Mouse (Mus musculus): Measurements from ENCODE around the gene Gpc1.

The Gpc1 gene

DNA sequence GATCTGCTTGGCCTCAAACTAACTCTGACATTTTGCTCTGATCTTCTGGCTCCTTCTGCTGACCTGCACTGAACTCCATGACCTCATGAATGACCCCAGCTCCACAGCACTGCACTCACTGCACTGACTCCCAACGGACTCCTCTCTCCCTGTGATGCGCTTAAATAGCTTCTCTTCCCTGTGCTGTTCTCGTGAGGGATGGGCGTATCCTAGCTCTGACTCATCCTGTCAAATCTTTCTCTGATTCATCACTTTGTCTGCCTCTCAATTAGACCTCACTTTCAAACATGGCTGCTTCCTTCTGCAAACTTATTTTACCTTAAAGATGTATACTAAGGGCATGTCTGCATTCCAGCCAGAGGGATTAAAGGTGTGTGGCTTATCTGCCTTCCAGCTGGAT, 21.8 kb upstream of the Gpc1 start:
- Histone ChIP-seq H3K36me3 (ENCODE audit: control insufficient read depth, insufficient read depth, low read length, poor library complexity, severe bottlenecking) (no peaks in the 10 kb centered on the region), H3K27me3 (ENCODE audit: control insufficient read depth, insufficient read depth, low read length, poor library complexity, severe bottlenecking) (no peaks in the 10 kb centered on the region)
- DNase-seq (ENCODE audit: low read depth, low spot score) = no peak

GRCm38 (mm10) chr1:92814319-92814718, 17.1 kb upstream of the Gpc1 start:
- no peak for DNase-seq (ENCODE audit: low read depth, low spot score)
- Histone ChIP-seq H3K27me3 (ENCODE audit: control insufficient read depth, insufficient read depth, low read length, poor library complexity, severe bottlenecking) (no peaks in the 10 kb centered on the region; the same call in 1 of the 2 replicates), H3K36me3 (ENCODE audit: control insufficient read depth, insufficient read depth, low read length, poor library complexity, severe bottlenecking) (no peaks in the 10 kb centered on the region)

DNA sequence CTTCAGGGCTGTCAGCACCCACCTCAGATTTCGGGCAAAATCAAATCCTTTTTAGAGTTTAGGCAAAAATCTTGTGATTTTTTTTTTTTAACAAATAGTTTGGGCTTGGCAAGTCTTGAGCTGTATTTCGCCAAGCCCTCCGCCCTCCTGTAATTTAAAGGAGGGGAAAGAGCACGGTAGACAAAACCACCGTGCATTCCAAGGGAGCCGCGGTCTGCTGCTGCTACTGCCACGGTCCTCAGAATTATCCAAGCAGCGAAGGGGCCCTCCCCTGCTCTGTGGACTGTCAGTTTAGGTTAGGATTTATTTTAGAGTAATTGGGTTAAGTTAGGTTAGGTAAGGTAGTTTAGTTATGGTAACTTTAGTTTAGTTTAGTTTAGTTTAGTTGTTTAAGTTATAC, 16.3 kb upstream of the Gpc1 start:
- DNase-seq (ENCODE audit: low read depth, low spot score) = no peak

DNA sequence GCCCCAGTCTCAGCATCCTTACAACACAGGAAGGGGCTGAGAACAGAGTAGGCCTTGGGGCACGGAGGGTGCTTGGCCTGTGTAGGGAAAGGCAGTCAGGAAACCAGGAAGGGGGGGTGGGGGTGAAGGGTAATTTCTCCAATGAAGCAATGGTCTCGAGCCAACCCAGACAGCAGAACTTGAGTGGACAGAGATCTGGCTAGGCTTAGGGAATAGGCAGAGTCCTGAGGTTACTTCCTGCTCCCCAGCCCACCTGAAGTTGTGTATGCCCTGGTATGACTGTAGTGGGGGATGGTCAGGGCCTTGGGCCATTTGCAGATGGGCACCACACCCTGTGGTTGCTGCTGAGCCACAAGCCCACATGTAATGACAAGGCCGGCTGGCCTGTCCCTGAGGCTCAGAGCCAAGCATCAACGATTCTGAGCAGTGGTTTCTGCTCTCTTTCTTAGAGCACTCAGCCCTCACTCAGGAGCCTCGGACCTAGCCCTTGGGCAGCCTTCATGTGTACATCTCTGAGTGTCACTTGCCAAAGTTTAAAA, 15.6 kb upstream of the Gpc1 start:
- H3K27me3 ChIP-seq (ENCODE audit: control insufficient read depth, insufficient read depth, low read length, poor library complexity, severe bottlenecking) = no peaks in the 10 kb centered on the region; the same call in 1 of the 2 replicates
- no peaks in the 10 kb centered on the region for H3K36me3 ChIP-seq (ENCODE audit: control insufficient read depth, insufficient read depth, low read length, poor library complexity, severe bottlenecking)
- DNase-seq (ENCODE audit: low read depth, low spot score) = no peak

More for the DNA sequence above, 16.3 kb upstream of the Gpc1 start:
- Histone ChIP-seq H3K27me3 (ENCODE audit: control insufficient read depth, insufficient read depth, low read length, poor library complexity, severe bottlenecking) (no peaks in the 10 kb centered on the region; the same call in 1 of the 2 replicates), H3K36me3 (ENCODE audit: control insufficient read depth, insufficient read depth, low read length, poor library complexity, severe bottlenecking) (no peaks in the 10 kb centered on the region)

GRCm38 (mm10) chr1:92830626-92831187, 738 bp upstream of the Gpc1 start:
- no peaks in the 10 kb centered on the region for H3K27me3 ChIP-seq (ENCODE audit: control insufficient read depth, insufficient read depth, low read length, poor library complexity, severe bottlenecking)
- H3K36me3 ChIP-seq (ENCODE audit: control insufficient read depth, insufficient read depth, low read length, poor library complexity, severe bottlenecking) = no peaks in the 10 kb centered on the region
- DNase-seq (ENCODE audit: low read depth, low spot score) = no peak

GRCm38 (mm10) chr1:92832011-92833010, 866 bp downstream of the Gpc1 start:
- H3K27me3 ChIP-seq (ENCODE audit: control insufficient read depth, insufficient read depth, low read length, poor library complexity, severe bottlenecking) = no peaks in the 10 kb centered on the region
- no peaks in the 10 kb centered on the region for H3K36me3 ChIP-seq (ENCODE audit: control insufficient read depth, insufficient read depth, low read length, poor library complexity, severe bottlenecking)
- no peak for DNase-seq (ENCODE audit: low read depth, low spot score)

- DNase-seq (ENCODE audit: low read depth, low spot score) = peak; percentile 31
- Histone ChIP-seq H3K27me3 (ENCODE audit: control insufficient read depth, insufficient read depth, low read length, poor library complexity, severe bottlenecking) (no peaks in the 10 kb centered on the region), H3K36me3 (ENCODE audit: control insufficient read depth, insufficient read depth, low read length, poor library complexity, severe bottlenecking) (no peaks in the 10 kb centered on the region)
Observed at GRCm38 (mm10) chr1:92833987-92834706, 2.7 kb downstream of the Gpc1 start.

- no peaks in the 10 kb centered on the region for H3K27me3 ChIP-seq (ENCODE audit: control insufficient read depth, insufficient read depth, low read length, poor library complexity, severe bottlenecking)
- DNase-seq (ENCODE audit: low read depth, low spot score) = no peak
- no peaks in the 10 kb centered on the region for H3K36me3 ChIP-seq (ENCODE audit: control insufficient read depth, insufficient read depth, low read length, poor library complexity, severe bottlenecking)
Observed at GRCm38 (mm10) chr1:92837931-92838833, 6.7 kb downstream of the Gpc1 start.

DNA sequence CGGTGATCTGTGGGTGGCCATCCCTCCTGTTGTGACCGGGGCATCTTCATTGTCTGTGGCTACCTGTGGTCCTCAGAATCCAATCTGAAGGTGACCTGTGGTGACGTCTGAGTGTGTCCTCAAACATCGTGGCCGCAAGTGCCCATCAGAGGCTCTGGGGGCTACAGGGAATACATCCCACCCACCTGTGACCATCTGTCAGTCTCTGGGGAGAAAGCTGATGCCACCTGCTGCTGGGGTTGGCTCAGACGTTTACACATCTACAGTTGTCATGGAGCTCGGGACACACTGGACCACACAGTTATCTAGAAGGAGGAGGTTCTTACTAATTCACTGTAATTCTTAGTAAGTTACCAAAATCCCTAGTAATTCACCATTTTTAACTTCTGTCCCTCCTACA, 7.8 kb downstream of the Gpc1 start:
- no peak for DNase-seq (ENCODE audit: low read depth, low spot score)
- Histone ChIP-seq H3K36me3 (ENCODE audit: control insufficient read depth, insufficient read depth, low read length, poor library complexity, severe bottlenecking) (no peaks in the 10 kb centered on the region), H3K27me3 (ENCODE audit: control insufficient read depth, insufficient read depth, low read length, poor library complexity, severe bottlenecking) (no peaks in the 10 kb centered on the region)

DNA sequence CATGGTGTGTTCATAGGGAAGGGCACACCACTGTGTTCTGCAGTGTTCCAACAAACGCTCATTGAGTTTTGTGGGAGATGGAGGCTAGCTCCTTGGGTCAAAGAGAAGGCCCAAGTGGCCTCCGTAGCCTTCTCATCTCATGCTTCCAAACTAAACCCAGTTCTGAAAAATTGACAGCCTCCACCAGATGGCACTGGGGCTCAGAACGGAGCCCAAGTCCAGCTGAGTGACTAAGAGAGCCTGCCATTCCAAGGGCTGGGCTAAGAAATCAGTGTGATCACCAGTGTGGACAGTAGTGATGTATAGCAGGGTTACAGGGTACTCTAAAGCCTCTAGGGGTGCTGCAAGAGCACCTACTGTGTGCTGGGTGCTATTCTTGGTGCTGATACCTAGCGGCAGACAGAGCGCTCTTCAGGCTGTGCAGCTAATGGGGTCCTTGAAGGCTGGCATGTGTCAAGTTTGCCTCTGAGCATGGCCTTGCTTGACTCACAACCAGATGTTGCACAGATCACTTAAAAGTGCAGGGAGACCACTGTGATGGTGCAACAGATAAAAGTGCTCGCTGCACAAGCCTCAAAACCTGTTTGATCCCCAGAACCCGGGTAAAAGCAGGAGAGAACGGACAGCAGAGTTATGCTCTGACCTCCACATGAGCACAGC, 8.9 kb downstream of the Gpc1 start:
- no peaks in the 10 kb centered on the region for H3K27me3 ChIP-seq (ENCODE audit: control insufficient read depth, insufficient read depth, low read length, poor library complexity, severe bottlenecking)
- DNase-seq (ENCODE audit: low read depth, low spot score) = no peak
- no peaks in the 10 kb centered on the region for H3K36me3 ChIP-seq (ENCODE audit: control insufficient read depth, insufficient read depth, low read length, poor library complexity, severe bottlenecking)

GRCm38 (mm10) chr1:92841427-92841826, 10.0 kb downstream of the Gpc1 start:
- no peak for DNase-seq (ENCODE audit: low read depth, low spot score)

DNA sequence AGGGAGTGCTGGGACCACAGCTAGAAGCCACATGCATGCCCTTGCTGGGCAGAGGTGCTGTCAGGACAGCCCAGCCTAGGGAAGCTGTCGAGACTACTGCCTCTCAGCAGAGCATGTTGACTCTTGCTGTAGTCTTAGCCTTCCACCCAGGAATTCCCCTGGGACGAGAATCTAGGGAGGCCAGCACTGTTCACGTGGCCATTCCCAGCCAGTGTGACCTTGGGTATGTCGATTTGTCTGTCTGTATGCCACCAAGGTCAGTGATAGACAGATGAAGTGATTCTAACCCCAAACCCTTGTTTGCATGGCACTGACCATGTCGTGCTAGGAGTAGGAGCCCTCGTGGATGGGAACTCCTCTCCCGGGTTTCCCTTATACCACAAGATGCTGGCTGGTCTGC, 14.4 kb downstream of the Gpc1 start:
- H3K36me3 ChIP-seq (ENCODE audit: control insufficient read depth, insufficient read depth, low read length, poor library complexity, severe bottlenecking) = no peaks in the 10 kb centered on the region
- DNase-seq (ENCODE audit: low read depth, low spot score) = no peak
- no peaks in the 10 kb centered on the region for H3K27me3 ChIP-seq (ENCODE audit: control insufficient read depth, insufficient read depth, low read length, poor library complexity, severe bottlenecking)

More at GRCm38 (mm10) chr1:92841427-92841826, 10.0 kb downstream of the Gpc1 start:
- no peaks in the 10 kb centered on the region for H3K27me3 ChIP-seq (ENCODE audit: control insufficient read depth, insufficient read depth, low read length, poor library complexity, severe bottlenecking)
- no peaks in the 10 kb centered on the region for H3K36me3 ChIP-seq (ENCODE audit: control insufficient read depth, insufficient read depth, low read length, poor library complexity, severe bottlenecking)

All from splenic B cell, adult 2 months (primary cell).